Comparison of ENCODE assay signal across 1 mouse cellular context in genomic region chr3:98254059-98254458, GRCm38 (mm10).
TF ChIP-seq lines count a peak whose summit lies in the region.

No protein-coding gene starts in this region.

TF ChIP-seq in MEL, 35 proteins besides CTCF, POLR2A, EP300 and RAD21 (continued from another document):
- no peak for TF ChIP-seq POLR2AphosphoS5 (IDR thresholded peaks at IDR 0.05; ENCODE audit: borderline replicate concordance, low read depth, low read length)
